Mouse (Mus musculus) heart, adult 9 months (tissue): ENCODE measurements around the gene Slc2a5.

Experiments used
- DNase-seq, 2 experiments: peaks; one replicate each; pipeline ENCODE4 v3.0.0; 2022; ENCODE audit warnings: low spot score in 2 of 2

Slc2a5 gene

DNA sequence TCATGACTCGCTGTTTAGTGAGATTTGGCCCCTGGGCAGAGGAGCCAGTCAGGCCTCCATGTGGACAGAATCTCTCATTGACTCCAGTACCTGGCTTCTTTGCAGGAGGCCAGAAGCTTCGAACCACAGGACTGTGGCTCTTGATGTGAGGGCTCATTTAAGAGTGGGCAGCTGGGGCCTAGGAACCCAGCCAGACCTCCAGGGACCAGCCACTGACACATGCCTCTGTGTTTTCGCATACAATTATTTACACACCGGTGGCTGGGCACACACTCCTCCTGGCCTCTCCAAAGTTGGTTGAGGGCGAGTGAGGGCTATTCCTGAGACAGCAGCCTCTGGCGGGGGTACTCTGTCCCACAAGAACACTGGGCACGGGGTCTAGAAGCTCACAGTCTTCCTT, 21.3 kb downstream of the Slc2a5 start:
- no peak for DNase-seq

- no peak for DNase-seq
Measured at GRCm38 (mm10) chr4:150144242-150144641, 25.2 kb downstream of the Slc2a5 start.

DNA sequence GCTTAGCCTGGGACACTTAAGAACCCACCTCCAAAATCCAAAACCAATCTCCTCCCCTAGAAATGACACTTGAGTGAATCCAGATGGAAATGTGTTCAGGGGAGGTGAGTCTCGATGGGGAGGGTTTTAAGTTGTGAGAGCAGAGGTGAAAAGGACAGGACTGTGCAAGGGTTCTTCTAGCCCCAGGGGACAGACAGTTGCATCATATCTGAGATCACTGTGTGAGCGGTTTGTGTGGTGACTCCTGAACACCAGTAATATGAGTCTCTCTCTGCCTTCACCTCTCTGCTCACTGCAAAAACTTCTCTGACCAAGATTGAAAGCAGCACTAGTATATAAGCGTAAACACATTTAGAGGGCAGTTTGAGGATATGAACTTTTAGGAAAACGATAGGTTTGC, 27.2 kb downstream of the Slc2a5 start:
- no peak for DNase-seq

DNA sequence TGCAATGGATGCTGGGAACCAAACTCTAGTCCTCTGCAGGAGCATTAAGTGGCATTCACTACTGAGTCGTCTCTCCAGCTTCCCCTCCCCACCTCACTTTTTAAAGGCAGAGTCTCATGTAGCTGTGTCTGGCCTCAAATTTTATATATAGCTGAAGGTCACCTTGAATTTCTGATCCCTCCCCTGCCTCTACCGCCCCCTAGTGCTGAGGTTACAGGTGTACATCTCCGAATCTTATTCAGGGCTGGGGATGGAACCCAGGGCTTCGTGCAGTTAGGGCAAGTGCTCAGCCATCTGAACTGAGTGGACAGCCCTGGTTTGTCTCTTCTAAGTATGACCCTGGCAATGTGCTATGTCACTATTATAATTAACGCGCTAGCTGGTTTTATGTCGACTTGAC, 32.0 kb downstream of the Slc2a5 start:
- no peak for DNase-seq

GRCm38 (mm10) chr4:150152483-150152882, 33.4 kb downstream of the Slc2a5 start:
- no peak for DNase-seq

GRCm38 (mm10) chr4:150155301-150155700, 36.2 kb downstream of the Slc2a5 start:
- no peak for DNase-seq

GRCm38 (mm10) chr4:150155731-150156130, 36.6 kb downstream of the Slc2a5 start:
- no peak for DNase-seq

GRCm38 (mm10) chr4:150157348-150157882, 38.3 kb downstream of the Slc2a5 start:
- no peak for DNase-seq

DNA sequence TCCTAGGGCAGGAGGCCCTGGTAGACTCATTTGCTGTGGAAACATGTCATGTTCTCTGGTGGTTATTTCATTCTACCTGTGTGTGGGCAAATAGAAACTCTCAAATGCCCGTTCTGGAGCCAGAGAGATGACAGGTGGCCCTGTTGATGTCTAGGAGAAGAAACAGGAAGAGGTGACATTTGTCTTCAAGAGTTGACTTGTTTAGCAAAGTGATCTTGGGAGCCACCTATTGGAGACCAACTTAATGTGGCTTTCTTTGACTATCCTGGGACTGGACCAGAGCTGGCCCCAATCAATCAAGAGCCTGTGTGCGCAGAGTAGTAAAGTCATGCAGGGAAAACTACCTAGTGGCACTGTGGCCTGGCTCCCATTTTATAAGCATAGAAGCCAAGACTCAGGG, 40.4 kb downstream of the Slc2a5 start:
- DNase-seq: no peak

GRCm38 (mm10) chr4:150162561-150163169, 43.6 kb downstream of the Slc2a5 start:
- no peak for DNase-seq

DNA sequence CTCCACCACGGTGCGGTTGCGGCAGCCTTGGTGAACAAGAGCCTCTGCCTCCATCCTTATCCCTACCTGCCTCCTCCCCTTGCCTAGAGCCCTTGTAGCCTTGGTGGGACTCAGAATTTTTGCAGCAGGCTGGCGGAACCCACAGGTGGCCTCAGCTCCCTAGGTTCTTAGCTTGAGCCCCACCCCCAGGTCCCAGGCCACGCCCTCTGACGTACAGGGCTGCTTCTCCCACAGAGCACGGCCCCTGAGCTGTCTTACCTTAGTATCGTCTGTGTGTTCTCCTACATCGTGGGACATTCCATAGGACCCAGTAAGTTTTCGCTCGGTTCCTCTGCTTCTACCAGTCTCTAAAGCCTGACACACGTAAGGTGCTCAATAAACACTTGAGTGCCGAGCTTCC, 45.8 kb downstream of the Slc2a5 start:
- no peak for DNase-seq

DNA sequence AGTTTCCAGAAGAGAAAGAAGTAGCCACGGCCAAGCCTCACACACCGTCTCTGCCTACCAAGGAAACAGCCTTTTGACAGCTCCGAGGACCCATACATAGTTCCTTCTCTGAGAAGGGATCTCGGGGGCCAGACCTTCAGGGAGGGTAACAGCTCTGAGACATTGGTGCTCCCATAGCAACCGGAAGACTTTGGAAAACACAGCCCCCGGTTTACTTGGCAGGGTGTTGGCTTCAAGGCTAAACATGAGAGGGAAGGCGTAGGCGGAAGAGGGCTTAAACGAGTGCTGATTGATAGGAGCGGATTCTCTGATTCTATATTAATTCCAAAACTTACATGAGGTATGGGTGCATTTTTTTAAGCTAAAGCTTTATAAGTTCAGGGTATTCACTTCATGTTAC, 49.3 kb downstream of the Slc2a5 start:
- DNase-seq: no peak

- DNase-seq: no peak
Measured at GRCm38 (mm10) chr4:150172107-150172506, 53.0 kb downstream of the Slc2a5 start.

DNA sequence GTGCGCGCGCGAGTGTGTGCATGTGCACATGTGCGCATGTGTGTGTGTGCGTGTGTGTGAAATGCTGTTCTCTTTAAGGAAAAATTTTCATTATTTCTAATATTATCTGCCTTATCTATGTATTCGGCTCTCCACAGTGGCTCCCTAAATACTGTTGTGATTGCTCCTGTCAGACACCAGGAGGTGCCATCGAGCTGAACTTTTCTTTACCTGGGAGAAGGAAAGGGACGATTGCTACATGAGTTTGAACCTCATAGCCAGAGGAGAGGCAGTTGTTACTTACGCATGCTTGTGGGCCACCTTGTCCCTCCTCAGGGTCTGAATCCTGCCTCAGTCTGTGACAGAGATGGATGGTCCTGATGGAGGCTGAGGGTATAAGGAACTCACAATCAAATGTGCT, 54.2 kb downstream of the Slc2a5 start:
- peak in 1 of 2 experiments; percentile 13 for DNase-seq

DNA sequence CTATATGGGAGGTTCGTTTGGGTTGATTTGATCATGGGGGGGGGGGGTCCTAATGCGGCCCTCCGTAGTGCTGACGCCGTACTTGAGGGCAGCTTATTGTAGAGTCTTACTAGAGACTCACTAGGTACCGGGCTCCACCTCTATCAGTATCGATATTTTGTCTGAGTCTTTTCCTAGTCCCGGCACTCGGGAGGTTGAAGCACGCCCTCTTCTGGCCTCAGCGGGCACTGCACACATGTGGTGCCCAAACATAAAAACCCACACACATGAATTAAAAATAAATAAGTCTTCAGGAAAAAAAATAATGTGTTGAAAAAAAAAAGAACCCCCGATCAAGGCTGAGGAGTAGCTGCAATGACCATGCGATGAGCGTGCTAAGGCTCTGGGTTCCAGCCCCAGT, 54.9 kb downstream of the Slc2a5 start:
- DNase-seq: no peak

DNA sequence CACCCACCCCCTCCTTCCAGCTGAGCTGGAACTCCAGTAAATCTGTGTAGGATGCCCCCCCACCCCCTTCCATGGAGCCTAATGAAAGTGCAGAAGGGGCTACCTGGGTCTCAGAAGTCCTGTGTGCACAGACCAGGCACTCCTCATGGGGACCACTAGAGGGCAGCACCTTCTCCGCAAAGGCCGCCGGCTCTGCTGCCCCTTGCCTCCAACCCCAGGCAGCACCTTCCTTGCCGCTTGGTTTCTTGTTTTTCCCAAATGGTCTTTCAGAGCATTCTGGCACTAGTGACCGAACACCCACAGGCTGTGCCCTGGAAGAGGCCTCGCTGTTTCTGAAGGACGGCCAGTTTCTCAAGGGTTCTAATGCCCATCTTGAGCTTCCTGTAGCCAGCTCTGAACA, 57.5 kb downstream of the Slc2a5 start:
- DNase-seq: peak in 1 of 2 experiments; percentile 10

GRCm38 (mm10) chr4:150177122-150177521, 58.0 kb downstream of the Slc2a5 start:
- DNase-seq: no peak

GRCm38 (mm10) chr4:150178131-150178530, 59.0 kb downstream of the Slc2a5 start:
- no peak for DNase-seq

DNA sequence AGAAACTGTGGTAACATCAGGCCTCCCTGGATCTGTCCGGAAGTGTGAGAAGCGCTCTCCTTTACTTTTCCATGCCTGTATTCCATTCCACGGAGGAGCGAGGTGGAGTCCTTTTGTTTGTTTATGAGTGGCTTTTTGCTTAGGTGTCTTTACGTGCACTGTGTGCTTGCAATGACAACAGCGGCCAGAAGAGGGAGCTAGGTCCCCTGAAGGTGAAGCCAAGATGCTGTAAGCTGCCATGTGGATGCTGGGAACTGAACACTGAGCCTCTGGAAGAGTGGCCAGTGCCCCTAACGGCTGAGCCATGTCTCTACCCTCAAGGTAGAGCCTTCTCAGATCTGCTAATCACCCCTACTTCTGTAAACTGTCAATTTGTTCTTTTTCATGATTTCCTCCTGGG, 62.2 kb downstream of the Slc2a5 start:
- DNase-seq: no peak

- no peak for DNase-seq
Measured at GRCm38 (mm10) chr4:150188236-150188635, 69.2 kb downstream of the Slc2a5 start.

DNA sequence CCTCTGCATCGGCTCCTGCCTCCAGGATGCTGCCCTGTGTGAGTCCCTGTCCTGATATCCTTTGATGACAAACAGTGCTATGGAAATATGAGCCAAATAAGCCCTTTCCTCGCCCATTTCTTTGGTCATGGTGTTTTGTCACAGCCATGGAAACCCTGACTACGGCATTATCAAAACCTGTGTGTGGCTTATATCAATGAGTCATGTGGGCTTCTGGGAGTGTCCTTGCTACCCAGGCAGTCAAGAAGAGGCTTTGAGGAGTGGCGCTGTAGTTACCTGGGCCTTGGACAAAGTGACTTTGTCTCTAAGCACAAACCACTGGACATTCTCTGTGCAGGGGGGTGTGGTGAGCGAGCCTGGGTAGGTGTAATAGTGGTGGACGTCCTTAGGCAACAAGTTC, 73.1 kb downstream of the Slc2a5 start:
- no peak for DNase-seq
